Mouse (Mus musculus) embryonic facial prominence, embryonic 15.5 days (tissue): ENCODE results near the gene Trim28. TPM values are rescaled to one million over a fixed set of nuclear protein-coding genes. Genes with fewer than 3 reads are reported as not detected.

Experiments
- ATAC-seq: fragments of 200-750 bp; cut with Nextera tagmentation; 2 replicates; pipeline ENCODE4 v1.8.0; 2017; ENCODE audit warnings: low read depth, moderate TSS enrichment; ENCODE audit not compliant: insufficient number of reproducible peaks, low FRiP score, low TSS enrichment
- H3K27ac ChIP-seq: fragments of 300-500 bp; sonication (generic); replicated peaks from 2 replicates; pipeline ENCODE4 v1.5.1; 2015; ENCODE audit warnings: mild to moderate bottlenecking, inconsistent platforms
- H3K27me3 ChIP-seq: fragments of 300-500 bp; sonication (generic); 2 replicates; pipeline ENCODE4 v1.6.1; 2015; ENCODE audit warnings: inconsistent platforms
- H3K36me3 ChIP-seq: fragments of 300-500 bp; sonication (generic); 2 replicates; pipeline ENCODE4 v1.6.1; 2015; ENCODE audit warnings: mild to moderate bottlenecking, inconsistent platforms
- H3K4me1 ChIP-seq: fragments of 300-500 bp; sonication (generic); 2 replicates; pipeline ENCODE4 v1.6.1; 2015; ENCODE audit warnings: inconsistent platforms
- H3K4me2 ChIP-seq: fragments of 300-500 bp; sonication (generic); replicated peaks from 2 replicates; pipeline ENCODE4 v1.6.1; 2015; ENCODE audit warnings: mild to moderate bottlenecking, inconsistent platforms
- H3K4me3 ChIP-seq: fragments of 300-500 bp; sonication (generic); replicated peaks from 2 replicates; pipeline ENCODE4 v1.5.1; 2015; ENCODE audit warnings: mild to moderate bottlenecking, inconsistent platforms
- H3K9ac ChIP-seq: fragments of 300-500 bp; sonication (generic); 2 replicates; pipeline ENCODE4 v1.6.1; 2015; ENCODE audit warnings: inconsistent platforms
- H3K9me3 ChIP-seq: fragments of 300-500 bp; sonication (generic); replicated peaks from 2 replicates; pipeline ENCODE4 v1.6.1; 2016; ENCODE audit warnings: inconsistent platforms
- WGBS: fragments of 180-500 bp; shearing (Covaris S2); methylation state at CpG from one replicate; pipeline ENCODE4 v1.1.7; 2015; 5-methylcytosine and 5-hydroxymethylcytosine counted together
- polyA plus RNA-seq: library from polyadenylated mRNA; unstranded; fragments of >200 nt; fragmentation: Nextera tagmentation; extraction: Ambion mirVana; gene quantifications from 2 replicates; pipeline ENCODE4 v1.2.1, GENCODE M21; 2015

The Trim28 gene
- polyA plus RNA-seq, 1 experiment from 2014 or later, result 279 TPM

DNA sequence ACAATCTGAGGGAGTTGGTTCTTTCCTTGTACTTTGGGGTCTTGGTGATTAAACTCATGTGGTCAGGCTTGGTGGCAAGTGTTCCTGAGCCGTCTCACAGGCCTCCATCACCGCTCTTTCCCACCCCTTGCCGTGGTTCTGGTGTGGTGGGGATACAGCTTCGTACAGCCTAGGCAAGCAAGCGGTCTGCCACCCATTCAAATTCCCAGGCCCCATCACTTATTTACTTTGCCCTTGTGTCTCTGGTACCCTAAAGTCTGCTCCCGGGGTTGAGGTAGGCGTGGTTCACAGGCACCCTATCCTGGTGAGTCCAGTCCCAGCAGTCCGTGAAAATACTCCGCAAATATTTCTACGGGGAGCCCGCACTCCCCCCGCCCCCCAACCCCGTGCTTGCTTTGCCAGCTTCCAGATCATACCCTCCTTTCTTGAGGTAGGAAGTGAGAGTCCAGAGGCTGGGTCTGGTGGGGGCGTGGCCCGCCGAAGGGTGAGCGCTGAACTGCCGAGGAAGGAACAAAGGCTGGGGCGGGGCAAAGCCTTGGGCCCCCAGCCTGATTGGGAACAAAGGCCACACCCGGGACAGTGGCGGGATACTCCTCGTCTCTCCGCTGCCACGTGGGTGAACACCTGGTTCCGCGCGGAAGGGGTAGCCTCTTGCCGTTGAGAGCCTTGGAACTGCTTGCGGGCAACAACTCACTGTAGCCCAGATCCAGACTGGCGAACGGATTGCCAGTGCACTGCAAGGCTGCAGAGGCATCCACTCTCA, 24.0 kb downstream of the Trim28 start:
- Histone ChIP-seq H3K9ac (peak overlapping the region; percentile 29), H3K27ac (peak overlapping the region; percentile 100), H3K4me2 (peak overlapping the region; percentile 85), H3K36me3 (peaks cover 27% of the 10 kb centered on the region), H3K4me3 (peak overlapping the region; percentile 91), H3K27me3 (no peaks in the 10 kb centered on the region), H3K9me3 (no peaks in the 10 kb centered on the region), H3K4me1 (peaks cover 26% of the 10 kb centered on the region)
- peak; percentile 67 for ATAC-seq
- WGBS, result 3% methylated on average over 31 of the region's 31 CpGs

- H3K4me2 ChIP-seq, result peak overlapping the region; percentile 85
- H3K36me3 ChIP-seq, result peaks cover 39% of the 10 kb centered on the region
- peak overlapping the region; percentile 100 for H3K27ac ChIP-seq
- peak overlapping the region; percentile 97 for H3K9ac ChIP-seq
- ATAC-seq, result peak; percentile 90
- H3K9me3 ChIP-seq, result no peaks in the 10 kb centered on the region
- no peaks in the 10 kb centered on the region for H3K27me3 ChIP-seq
- WGBS, result under 1% methylated on average over 90 of the region's 95 CpGs
- H3K4me1 ChIP-seq, result peaks cover 26% of the 10 kb centered on the region
- H3K4me3 ChIP-seq, result peak overlapping the region; percentile 91
Measured at GRCm38 (mm10) chr7:13023928-13024731, 25.2 kb downstream of the Trim28 start.

GRCm38 (mm10) chr7:13024805-13025204, 25.9 kb downstream of the Trim28 start:
- Histone ChIP-seq H3K4me1 (peaks cover 26% of the 10 kb centered on the region), H3K36me3 (peaks cover 46% of the 10 kb centered on the region), H3K9me3 (no peaks in the 10 kb centered on the region), H3K9ac (peak overlapping the region; percentile 97), H3K27me3 (no peaks in the 10 kb centered on the region), H3K27ac (peak overlapping the region; percentile 100), H3K4me2 (peak overlapping the region; percentile 85), H3K4me3 (peak overlapping the region; percentile 91)
- under 1% methylated on average over 42 of the region's 44 CpGs for WGBS
- ATAC-seq, result peak; percentile 68

- Histone ChIP-seq H3K9ac (peak overlapping the region; percentile 97), H3K9me3 (no peaks in the 10 kb centered on the region), H3K4me1 (peaks cover 26% of the 10 kb centered on the region), H3K4me3 (peak overlapping the region; percentile 91), H3K27ac (peak overlapping the region; percentile 100; the same call in 1 of the 2 replicates), H3K27me3 (no peaks in the 10 kb centered on the region), H3K36me3 (peaks cover 54% of the 10 kb centered on the region), H3K4me2 (peak overlapping the region; percentile 85)
- WGBS, result 26% methylated on average over 4 of the region's 4 CpGs
- ATAC-seq, result no peak
Measured at GRCm38 (mm10) chr7:13025511-13026112, 26.7 kb downstream of the Trim28 start.

DNA sequence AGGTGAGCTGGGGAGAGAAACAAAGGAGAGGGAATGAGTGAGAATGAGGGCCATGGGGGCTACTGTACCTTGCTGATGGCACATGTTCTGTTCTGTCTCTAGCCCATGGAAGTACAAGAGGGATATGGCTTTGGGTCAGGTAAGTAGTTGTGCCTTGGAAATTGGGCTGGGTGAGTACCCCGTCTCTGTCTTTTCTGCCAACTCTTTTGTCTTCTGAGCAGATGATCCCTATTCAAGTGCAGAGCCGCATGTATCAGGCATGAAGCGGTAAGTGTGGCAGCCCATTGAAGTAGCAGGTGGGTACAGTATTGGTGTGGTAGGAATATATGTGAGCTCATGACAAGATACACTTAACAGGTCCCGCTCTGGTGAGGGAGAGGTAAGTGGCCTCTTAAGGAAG, 30.1 kb downstream of the Trim28 start:
- peaks cover 36% of the 10 kb centered on the region for H3K4me1 ChIP-seq
- H3K27me3 ChIP-seq, result no peaks in the 10 kb centered on the region
- no peak overlapping the region for H3K4me3 ChIP-seq
- 0 out of 2 replicates have a peak overlapping the region, but pooled peaks have one; percentile 11 for H3K27ac ChIP-seq
- no peak overlapping the region for H3K4me2 ChIP-seq
- H3K9me3 ChIP-seq, result no peaks in the 10 kb centered on the region
- no peak for ATAC-seq
- peaks cover 84% of the 10 kb centered on the region for H3K36me3 ChIP-seq
- WGBS, result 94% methylated on average over 4 of the region's 4 CpGs
- H3K9ac ChIP-seq, result no peak overlapping the region

GRCm38 (mm10) chr7:13031069-13031468, 32.2 kb downstream of the Trim28 start:
- WGBS, result 74% methylated on average over 5 of the region's 5 CpGs
- ATAC-seq, result no peak
- Histone ChIP-seq H3K27me3 (no peaks in the 10 kb centered on the region), H3K4me2 (no peak overlapping the region), H3K4me3 (no peak overlapping the region), H3K4me1 (peaks cover 44% of the 10 kb centered on the region), H3K36me3 (peaks cover 89% of the 10 kb centered on the region), H3K9me3 (no peaks in the 10 kb centered on the region), H3K9ac (no peak overlapping the region), H3K27ac (no peak overlapping the region)

DNA sequence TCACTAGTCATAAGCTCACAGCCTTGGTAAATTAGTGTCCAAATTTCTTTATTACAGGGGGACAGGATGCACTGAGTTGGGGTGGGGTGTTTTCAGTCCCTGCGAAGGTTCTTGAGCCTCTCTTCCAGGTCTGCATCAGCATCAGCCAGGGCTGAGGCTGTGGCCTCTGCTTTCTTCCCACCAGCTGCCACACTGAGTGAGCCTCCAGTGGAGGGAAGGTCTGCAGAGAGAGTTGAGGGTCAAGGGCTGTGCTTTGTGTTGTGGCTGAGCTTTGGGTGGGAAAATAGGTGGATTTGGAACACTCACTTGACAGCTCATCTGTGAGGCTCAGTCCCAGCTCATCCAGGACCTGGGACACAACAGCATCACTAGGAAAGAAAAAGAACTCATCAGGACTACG, 33.1 kb downstream of the Trim28 start:
- no peak overlapping the region for H3K27ac ChIP-seq
- no peak for ATAC-seq
- WGBS, result 69% methylated on average over 2 of the region's 2 CpGs
- no peak overlapping the region for H3K9ac ChIP-seq
- H3K4me1 ChIP-seq, result peaks cover 44% of the 10 kb centered on the region
- no peak overlapping the region for H3K4me2 ChIP-seq
- no peak overlapping the region for H3K4me3 ChIP-seq
- no peaks in the 10 kb centered on the region for H3K27me3 ChIP-seq
- peaks cover 84% of the 10 kb centered on the region for H3K36me3 ChIP-seq
- H3K9me3 ChIP-seq, result no peaks in the 10 kb centered on the region

GRCm38 (mm10) chr7:13032541-13032940, 33.6 kb downstream of the Trim28 start:
- no peak overlapping the region for H3K4me2 ChIP-seq
- WGBS, result 89% methylated on average over 7 of the region's 7 CpGs
- no peak overlapping the region for H3K4me3 ChIP-seq
- H3K4me1 ChIP-seq, result peaks cover 41% of the 10 kb centered on the region
- no peaks in the 10 kb centered on the region for H3K27me3 ChIP-seq
- H3K9ac ChIP-seq, result no peak overlapping the region
- H3K9me3 ChIP-seq, result no peaks in the 10 kb centered on the region
- H3K27ac ChIP-seq, result no peak overlapping the region
- H3K36me3 ChIP-seq, result peaks cover 79% of the 10 kb centered on the region
- no peak for ATAC-seq

GRCm38 (mm10) chr7:13033451-13034147, 34.7 kb downstream of the Trim28 start:
- Histone ChIP-seq H3K27me3 (no peaks in the 10 kb centered on the region), H3K27ac (peak overlapping the region; percentile 95), H3K4me1 (peaks cover 42% of the 10 kb centered on the region), H3K36me3 (peaks cover 68% of the 10 kb centered on the region), H3K9ac (peak overlapping the region; percentile 67), H3K4me3 (peak overlapping the region; percentile 65), H3K9me3 (no peaks in the 10 kb centered on the region), H3K4me2 (peak overlapping the region; percentile 84)
- ATAC-seq, result no peak
- 42% methylated on average over 13 of the region's 13 CpGs for WGBS

GRCm38 (mm10) chr7:13034148-13034977, 35.4 kb downstream of the Trim28 start, which contains the start of gene Chmp2a:
Gene Chmp2a, minus strand, starts transcription at chr7:13034807.
- Histone ChIP-seq H3K9me3 (no peaks in the 10 kb centered on the region), H3K36me3 (peaks cover 61% of the 10 kb centered on the region), H3K27me3 (no peaks in the 10 kb centered on the region), H3K4me2 (peak within 1 kb of the TSS; percentile 84), H3K27ac (peak within 1 kb of the TSS; percentile 95), H3K4me3 (peak within 1 kb of the TSS; percentile 65), H3K4me1 (peaks cover 49% of the 10 kb centered on the region), H3K9ac (peak within 1 kb of the TSS; percentile 67)
- WGBS, result under 1% methylated on average over 45 of the region's 45 CpGs
- peak; percentile 80 for ATAC-seq
